Mouse (Mus musculus) embryonic stem cell, embryonic (primary cell): ENCODE data around the gene Smyd1.

Experiments used
- CTCF ChIA-PET, 4 experiments: fragments of 300-600 bp in 2 of 4; fragments of 350-600 bp in 2 of 4; sonication (Branson Sonifier 250); formaldehyde crosslinking; loops; one replicate each; lab custom pipeline; 2022; ENCODE audit warnings: inconsistent platforms in 2 of 4; lab: Charles Lee
- POLR2A ChIA-PET, 4 experiments: fragments of 300-600 bp in 2 of 4; fragments of 350-600 bp in 2 of 4; sonication (Branson Sonifier 250); formaldehyde crosslinking; loops; one replicate each; lab custom pipeline; 2022; ENCODE audit warnings: antibody characterized with exemption in 4 of 4, inconsistent platforms in 1 of 4; lab: Charles Lee

Gene Smyd1

GRCm38 (mm10) chr6:71249615-71250014 is 72.4 kb downstream of the Smyd1 start:
- CTCF ChIA-PET, result no interaction called here
- POLR2A ChIA-PET, result interaction anchor here in 2 of 4 experiments (1.3 to 1.4 kb wide), 2 partner anchors 19 to 21 kb away, joined by 3 to 4 read pairs; no protein-coding TSS in a partner anchor

GRCm38 (mm10) chr6:71248420-71248819 is 73.6 kb downstream of the Smyd1 start:
- POLR2A ChIA-PET, result interaction anchor here in 2 of 4 experiments (0.9 to 1.4 kb wide), 4 partner anchors 12 to 23 kb away, joined by 3 to 10 read pairs (median 4); partner anchors contain the start of gene Krcc1 (in 1 of the 2)
- CTCF ChIA-PET, result no interaction called here

- ChIA-PET POLR2A (interaction anchor here in 1 of 4 experiments (1.5 kb wide), 1 partner anchor 182 kb away, joined by 3 read pairs; no protein-coding TSS in a partner anchor), CTCF (interaction anchor here in 1 of 4 experiments (1.1 kb wide), 1 partner anchor 18 kb away, joined by 3 read pairs; no protein-coding TSS in a partner anchor)
These were observed 78.8 kb downstream of the Smyd1 start for GRCm38 (mm10) chr6:71243258-71243657.

- CTCF ChIA-PET, result no interaction called here
- POLR2A ChIA-PET, result interaction anchor here in 1 of 4 experiments (1.5 kb wide), 1 partner anchor 182 kb away, joined by 3 read pairs; no protein-coding TSS in a partner anchor
These were observed 79.2 kb downstream of the Smyd1 start for GRCm38 (mm10) chr6:71242811-71243210.

- ChIA-PET CTCF (no interaction called here), POLR2A (interaction anchor here in 3 of 4 experiments (0.8 to 2.0 kb wide), 5 partner anchors 19 to 392 kb away, joined by 3 to 4 read pairs (median 3); partner anchors contain the start of genes Kdm3a (in 1 of the 3) and Krcc1 (in 1 of the 3))
These were observed 81.2 kb downstream of the Smyd1 start for GRCm38 (mm10) chr6:71240831-71241230.

- ChIA-PET POLR2A (interaction anchor here in 3 of 4 experiments (0.5 to 2.0 kb wide), 11 partner anchors 9 to 409 kb away, joined by 3 to 5 read pairs (median 3); partner anchors contain the start of gene Krcc1 (in 1 of the 3)), CTCF (interaction anchor here in 3 of 4 experiments (0.6 to 1.6 kb wide), 3 partner anchors 60 to 96 kb away, joined by 3 to 4 read pairs (median 3); no protein-coding TSS in a partner anchor)
These were observed 82.8 kb downstream of the Smyd1 start for GRCm38 (mm10) chr6:71239069-71239750.

- POLR2A ChIA-PET, result interaction anchor here in 2 of 4 experiments (0.7 to 1.7 kb wide), 4 partner anchors 10 to 471 kb away, joined by 3 to 6 read pairs (median 4); partner anchors contain the start of gene Krcc1 (in 1 of the 2)
- CTCF ChIA-PET, result interaction anchor here in 1 of 4 experiments (0.6 to 0.7 kb wide), 2 partner anchors 12 to 514 kb away, joined by 3 read pairs; no protein-coding TSS in a partner anchor
These were observed 85.0 kb downstream of the Smyd1 start for GRCm38 (mm10) chr6:71237031-71237431.

GRCm38 (mm10) chr6:71236506-71236905 is 85.5 kb downstream of the Smyd1 start:
- ChIA-PET CTCF (interaction anchor here in 1 of 4 experiments (0.6 to 0.7 kb wide), 2 partner anchors 12 to 515 kb away, joined by 3 read pairs; no protein-coding TSS in a partner anchor), POLR2A (interaction anchor here in 3 of 4 experiments (0.6 to 1.7 kb wide), 9 partner anchors 9 to 80 kb away, joined by 3 to 10 read pairs (median 4); partner anchors contain the start of gene Krcc1 (in 2 of the 3))

- POLR2A ChIA-PET, result interaction anchor here in 3 of 4 experiments (0.6 to 1.7 kb wide), 11 partner anchors 9 to 328 kb away, joined by 3 to 10 read pairs (median 4); partner anchors contain the start of gene Krcc1 (in 2 of the 3)
- CTCF ChIA-PET, result interaction anchor here in 2 of 4 experiments (0.6 to 1.1 kb wide), 2 partner anchors 11 to 38 kb away, joined by 3 to 8 read pairs; no protein-coding TSS in a partner anchor
These were observed 86.1 kb downstream of the Smyd1 start for GRCm38 (mm10) chr6:71235944-71236343.

GRCm38 (mm10) chr6:71235121-71235520 is 86.9 kb downstream of the Smyd1 start:
- ChIA-PET POLR2A (interaction anchor here in 3 of 4 experiments (0.6 to 1.6 kb wide), 7 partner anchors 14 to 468 kb away, joined by 3 to 4 read pairs (median 4); no protein-coding TSS in a partner anchor), CTCF (interaction anchor here in 2 of 4 experiments (0.6 to 1.1 kb wide), 2 partner anchors 11 to 37 kb away, joined by 3 to 8 read pairs; no protein-coding TSS in a partner anchor)

- CTCF ChIA-PET, result interaction anchor here in 2 of 4 experiments (0.5 to 0.6 kb wide), 2 partner anchors 111 to 621 kb away, joined by 3 to 5 read pairs; no protein-coding TSS in a partner anchor
- POLR2A ChIA-PET, result interaction anchor here in 3 of 4 experiments (0.6 to 1.8 kb wide), 14 partner anchors 9 to 1675 kb away, joined by 3 to 8 read pairs (median 3); partner anchors contain the start of genes Kdm3a (in 1 of the 3) and Krcc1 (in 1 of the 3)
These were observed 94.8 kb downstream of the Smyd1 start for GRCm38 (mm10) chr6:71227157-71227770.

GRCm38 (mm10) chr6:71226544-71226943 is 95.5 kb downstream of the Smyd1 start:
- ChIA-PET CTCF (interaction anchor here in 1 of 4 experiments (0.6 kb wide), 1 partner anchor 621 kb away, joined by 5 read pairs; no protein-coding TSS in a partner anchor), POLR2A (interaction anchor here in 3 of 4 experiments (0.9 to 1.8 kb wide), 7 partner anchors 18 to 214 kb away, joined by 3 to 5 read pairs (median 3); partner anchors contain the start of gene Krcc1 (in 1 of the 3))

- ChIA-PET POLR2A (interaction anchor here in 2 of 4 experiments (0.9 to 1.5 kb wide), 2 partner anchors 10 to 48 kb away, joined by 3 to 6 read pairs; no protein-coding TSS in a partner anchor), CTCF (interaction anchor here in 1 of 4 experiments (0.5 kb wide), 1 partner anchor 104 kb away, joined by 7 read pairs; no protein-coding TSS in a partner anchor)
These were observed 97.7 kb downstream of the Smyd1 start for GRCm38 (mm10) chr6:71224184-71224943.

- CTCF ChIA-PET, result no interaction called here
- POLR2A ChIA-PET, result interaction anchor here in 2 of 4 experiments (1.4 to 1.5 kb wide), 2 partner anchors 13 to 50 kb away, joined by 3 read pairs; partner anchors contain the start of gene Krcc1 (in 1 of the 2)
These were observed 100.5 kb downstream of the Smyd1 start for GRCm38 (mm10) chr6:71221501-71221900.

GRCm38 (mm10) chr6:71212471-71212870 is 109.6 kb downstream of the Smyd1 start:
- ChIA-PET POLR2A (interaction anchor here in 3 of 4 experiments (0.5 to 1.1 kb wide), 5 partner anchors 24 to 328 kb away, joined by 3 to 8 read pairs (median 4); no protein-coding TSS in a partner anchor), CTCF (no interaction called here)

GRCm38 (mm10) chr6:71211917-71212316 is 110.1 kb downstream of the Smyd1 start:
- ChIA-PET CTCF (no interaction called here), POLR2A (interaction anchor here in 3 of 4 experiments (0.5 to 1.1 kb wide), 4 partner anchors 24 to 59 kb away, joined by 4 to 8 read pairs (median 4); no protein-coding TSS in a partner anchor)

- POLR2A ChIA-PET, result interaction anchor here in 2 of 4 experiments (0.6 to 1.6 kb wide), 2 partner anchors 19 to 228 kb away, joined by 4 read pairs; no protein-coding TSS in a partner anchor
- CTCF ChIA-PET, result no interaction called here
These were observed 113.3 kb downstream of the Smyd1 start for GRCm38 (mm10) chr6:71208691-71209090.
